Mouse (Mus musculus) midbrain, embryonic 16.5 days (tissue): ENCODE measurements around the gene ccdc198. TPM values are rescaled to one million over a fixed set of nuclear protein-coding genes. Genes with fewer than 3 reads are reported as not detected.
"Not testable (repeated sequence)": the region's sequence is repeated elsewhere in the genome, so short reads cannot be mapped to it uniquely, and the experiment has no call there.

ENCODE experiments used
- ATAC-seq: fragments of 200-750 bp; cut with Nextera tagmentation; 2 replicates; pipeline ENCODE4 v1.8.0; 2017; ENCODE audit warnings: moderate TSS enrichment
- H3K27ac ChIP-seq: fragments of 300-500 bp; sonication (generic); 2 replicates; pipeline ENCODE4 v1.5.1; 2014; ENCODE audit warnings: mild to moderate bottlenecking, low read length, mixed read lengths
- H3K27me3 ChIP-seq: fragments of 300-500 bp; sonication (generic); 2 replicates; pipeline ENCODE4 v1.6.1; 2014; ENCODE audit warnings: low read depth, low read length, mixed read lengths; ENCODE audit not compliant: control insufficient read depth, insufficient read depth
- H3K36me3 ChIP-seq: fragments of 300-500 bp; sonication (generic); 2 replicates; pipeline ENCODE4 v1.6.1; 2014; ENCODE audit warnings: mild to moderate bottlenecking, low read length, moderate library complexity, mixed read lengths; ENCODE audit not compliant: control insufficient read depth, insufficient read depth
- H3K4me1 ChIP-seq: fragments of 300-500 bp; sonication (generic); 2 replicates; pipeline ENCODE4 v1.6.1; 2014; ENCODE audit warnings: mild to moderate bottlenecking, low read length, mixed read lengths; ENCODE audit not compliant: control insufficient read depth, insufficient read depth
- H3K4me2 ChIP-seq: fragments of 300-500 bp; sonication (generic); 2 replicates; pipeline ENCODE4 v1.6.1; 2014; ENCODE audit warnings: mild to moderate bottlenecking, low read length, mixed read lengths
- H3K4me3 ChIP-seq: fragments of 300-500 bp; sonication (generic); 2 replicates; pipeline ENCODE4 v1.5.1; 2014; ENCODE audit warnings: low read depth, mild to moderate bottlenecking, low read length, moderate library complexity, mixed read lengths
- H3K9ac ChIP-seq: fragments of 300-500 bp; sonication (generic); 2 replicates; pipeline ENCODE4 v1.6.1; 2014; ENCODE audit warnings: low read depth, low read length, mixed read lengths
- H3K9me3 ChIP-seq: fragments of 300-500 bp; sonication (generic); replicated peaks from 2 replicates; pipeline ENCODE4 v1.6.1; 2014; ENCODE audit warnings: mild to moderate bottlenecking, low read length, mixed read lengths; ENCODE audit not compliant: control insufficient read depth, poor library complexity, severe bottlenecking
- WGBS: fragments of 180-500 bp; shearing (Covaris S2); extraction: QIAGEN DNeasy Blood & Tissue Kit; methylation state at CpG from one replicate; pipeline ENCODE4 v1.1.7; 2014; 5-methylcytosine and 5-hydroxymethylcytosine counted together
- polyA plus RNA-seq: library from polyadenylated mRNA; unstranded; fragments of >200 nt; fragmentation: Nextera tagmentation; extraction: Ambion mirVana; gene quantifications from 2 replicates; pipeline ENCODE4 v1.2.1, GENCODE M21; 2015

The ccdc198 gene
- polyA plus RNA-seq, 1 experiment from 2014 or later: 0.08 TPM

DNA sequence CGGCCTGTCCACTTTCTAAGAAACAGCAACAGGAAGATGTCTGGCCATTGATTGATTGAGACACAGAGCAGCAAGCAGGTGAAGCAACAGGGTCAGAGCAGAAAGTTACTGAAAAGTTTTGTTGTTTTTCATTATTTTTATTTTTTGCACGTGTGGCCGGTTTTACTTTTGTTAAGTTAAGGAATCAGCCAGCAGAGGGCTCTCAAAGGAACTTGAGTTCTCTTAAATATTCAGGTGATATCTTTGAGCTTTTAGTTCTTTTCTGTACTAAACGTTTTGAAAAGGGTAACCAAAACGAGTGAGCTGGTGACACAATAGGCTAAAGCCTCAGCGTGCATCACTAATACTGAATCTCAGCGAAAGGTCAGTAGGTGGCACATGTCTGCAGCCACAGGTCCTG lies 26.6 kb downstream of the ccdc198 start:
- Histone ChIP-seq H3K4me3 (no peak overlapping the region), H3K9me3 (no peaks in the 10 kb centered on the region), H3K36me3 (no peaks in the 10 kb centered on the region), H3K27ac (no peak overlapping the region), H3K9ac (no peak overlapping the region), H3K27me3 (no peaks in the 10 kb centered on the region), H3K4me2 (no peak overlapping the region), H3K4me1 (no peaks in the 10 kb centered on the region)
- no peak for ATAC-seq
- WGBS: 66% methylated on average over 7 of the region's 7 CpGs

DNA sequence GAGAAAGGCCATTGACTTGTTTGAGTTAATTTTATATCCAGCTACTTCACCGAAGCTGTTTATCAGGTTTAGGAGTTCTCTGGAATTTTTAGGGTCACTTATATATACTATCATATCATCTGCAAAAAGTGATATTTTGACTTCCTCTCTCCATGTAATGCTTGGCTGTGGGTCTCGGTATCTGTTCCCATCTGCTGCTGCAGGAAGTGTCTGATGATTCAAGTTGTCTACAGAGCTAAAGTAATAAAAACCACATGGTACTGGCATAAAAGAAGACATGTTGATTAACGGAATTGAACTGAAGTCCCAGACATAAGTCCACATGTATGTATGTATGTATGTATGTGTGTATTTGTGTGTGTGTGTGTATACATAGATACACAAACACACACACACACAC lies 35.1 kb downstream of the ccdc198 start:
- H3K4me1 ChIP-seq, ATAC-seq, H3K4me2 ChIP-seq, H3K27ac ChIP-seq, H3K27me3 ChIP-seq, H3K4me3 ChIP-seq, H3K36me3 ChIP-seq, H3K9ac ChIP-seq, H3K9me3 ChIP-seq: not testable (repeated sequence)
- WGBS: 92% methylated on average over 3 of the region's 3 CpGs

- Histone ChIP-seq H3K27ac (no peak overlapping the region), H3K9me3 (no peaks in the 10 kb centered on the region), H3K36me3 (no peaks in the 10 kb centered on the region), H3K9ac (no peak overlapping the region), H3K4me1 (no peaks in the 10 kb centered on the region), H3K4me3 (no peak overlapping the region), H3K27me3 (no peaks in the 10 kb centered on the region), H3K4me2 (no peak overlapping the region)
- WGBS: 89% methylated on average over 9 of the region's 9 CpGs
- ATAC-seq: no peak
These were observed 44.0 kb downstream of the ccdc198 start for GRCm38 (mm10) chr14:49201073-49201778.

GRCm38 (mm10) chr14:49197031-49197527 lies 48.2 kb downstream of the ccdc198 start:
- Histone ChIP-seq H3K27ac (no peak overlapping the region), H3K9ac (no peak overlapping the region), H3K4me3 (no peak overlapping the region), H3K27me3 (no peaks in the 10 kb centered on the region), H3K36me3 (no peaks in the 10 kb centered on the region), H3K4me2 (no peak overlapping the region), H3K9me3 (no peaks in the 10 kb centered on the region), H3K4me1 (no peaks in the 10 kb centered on the region)
- ATAC-seq: no peak
- WGBS: 98% methylated on average over 2 of the region's 2 CpGs

DNA sequence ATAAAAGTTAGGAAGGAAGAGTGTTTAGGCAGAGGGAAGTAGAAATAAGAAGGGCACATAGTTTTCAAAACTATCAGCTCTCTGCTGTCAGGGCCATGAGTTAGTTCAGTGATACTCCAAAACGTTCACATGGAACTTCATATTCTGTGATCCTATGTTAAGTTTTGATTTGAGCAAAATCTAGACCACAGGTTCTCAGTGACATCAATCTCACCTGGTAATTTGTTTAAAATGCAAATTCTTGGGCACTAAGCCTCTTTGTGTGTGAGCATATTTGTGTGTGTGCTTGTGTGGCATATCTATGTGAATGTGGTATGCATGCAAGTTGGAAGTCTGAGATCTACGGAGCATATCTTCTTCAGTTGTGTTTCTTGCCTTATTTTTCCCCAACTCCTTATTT lies 59.0 kb downstream of the ccdc198 start:
- no peaks in the 10 kb centered on the region for H3K4me1 ChIP-seq
- 96% methylated on average over 2 of the region's 2 CpGs for WGBS
- no peak overlapping the region for H3K4me2 ChIP-seq
- H3K36me3 ChIP-seq: peaks cover 8% of the 10 kb centered on the region
- H3K27ac ChIP-seq: no peak overlapping the region
- no peaks in the 10 kb centered on the region for H3K27me3 ChIP-seq
- no peaks in the 10 kb centered on the region for H3K9me3 ChIP-seq
- H3K4me3 ChIP-seq: no peak overlapping the region
- no peak overlapping the region for H3K9ac ChIP-seq
- no peak for ATAC-seq

DNA sequence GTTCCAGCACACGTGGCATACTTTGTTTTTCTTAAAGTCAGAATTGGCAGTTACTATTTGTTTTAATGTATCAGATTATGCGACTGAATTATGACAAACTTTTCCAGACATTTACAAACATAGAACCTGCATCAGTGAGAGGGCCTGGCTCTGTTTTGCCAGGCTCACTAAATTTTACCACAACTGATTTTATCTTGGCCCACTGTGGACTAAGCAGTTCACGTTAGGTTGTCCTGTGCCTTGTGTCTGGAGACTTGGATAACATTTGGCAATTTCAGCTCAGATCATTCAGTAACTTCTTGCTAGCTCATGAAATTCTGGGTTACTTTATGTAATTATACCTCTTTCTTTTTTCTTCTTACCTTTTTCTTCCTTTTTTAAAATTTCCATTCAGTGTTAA lies 65.5 kb downstream of the ccdc198 start:
- Histone ChIP-seq H3K9me3 (no peaks in the 10 kb centered on the region), H3K27ac (no peak overlapping the region), H3K27me3 (no peaks in the 10 kb centered on the region), H3K9ac (no peak overlapping the region), H3K4me3 (no peak overlapping the region), H3K36me3 (0 out of 2 replicates have a peak, but pooled peaks cover 4% of the 10 kb centered on the region), H3K4me1 (peaks cover 7% of the 10 kb centered on the region), H3K4me2 (no peak overlapping the region)
- ATAC-seq: no peak
- WGBS: 85% methylated on average over 3 of the region's 3 CpGs

- H3K4me3 ChIP-seq: peak overlapping the region; percentile 99
- peak overlapping the region; percentile 95 for H3K9ac ChIP-seq
- H3K4me2 ChIP-seq: peak overlapping the region; percentile 96
- no peaks in the 10 kb centered on the region for H3K36me3 ChIP-seq
- no peak for ATAC-seq
- H3K4me1 ChIP-seq: peaks cover 29% of the 10 kb centered on the region
- no peak overlapping the region for H3K27ac ChIP-seq
- H3K27me3 ChIP-seq: no peaks in the 10 kb centered on the region
- 44% methylated on average over 16 of the region's 16 CpGs for WGBS
- no peaks in the 10 kb centered on the region for H3K9me3 ChIP-seq
These were observed 71.8 kb downstream of the ccdc198 start for GRCm38 (mm10) chr14:49173290-49174135.

DNA sequence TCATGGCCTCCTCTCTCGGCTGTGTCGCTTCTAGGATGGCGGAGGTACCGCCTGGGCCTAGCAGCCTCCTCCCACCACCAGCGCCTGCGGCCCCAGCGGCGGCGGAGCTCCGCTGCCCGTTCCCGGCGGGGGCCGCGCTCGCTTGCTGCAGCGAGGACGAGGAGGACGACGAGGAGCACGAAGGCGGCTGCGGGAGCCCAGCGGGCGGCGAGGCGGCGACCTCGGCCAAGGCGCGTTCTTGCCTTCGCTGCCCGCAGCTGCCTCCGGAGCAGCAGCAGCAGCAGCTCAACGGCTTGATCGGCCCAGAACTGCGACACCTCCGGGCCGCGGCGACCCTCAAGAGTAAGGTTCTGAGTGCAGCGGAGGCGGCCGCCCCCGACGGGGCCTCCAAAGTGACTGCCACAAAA lies 72.7 kb downstream of the ccdc198 start:
- Histone ChIP-seq H3K4me3 (peak overlapping the region; percentile 99), H3K9ac (peak overlapping the region; percentile 95), H3K9me3 (no peaks in the 10 kb centered on the region), H3K36me3 (no peaks in the 10 kb centered on the region), H3K27me3 (no peaks in the 10 kb centered on the region), H3K4me1 (peaks cover 29% of the 10 kb centered on the region), H3K27ac (peak overlapping the region; percentile 87), H3K4me2 (peak overlapping the region; percentile 96)
- under 1% methylated on average over 46 of the region's 46 CpGs for WGBS
- peak; percentile 89 for ATAC-seq
